Comparison of ENCODE assay signal across 8 mouse cellular contexts in the genomic region with DNA sequence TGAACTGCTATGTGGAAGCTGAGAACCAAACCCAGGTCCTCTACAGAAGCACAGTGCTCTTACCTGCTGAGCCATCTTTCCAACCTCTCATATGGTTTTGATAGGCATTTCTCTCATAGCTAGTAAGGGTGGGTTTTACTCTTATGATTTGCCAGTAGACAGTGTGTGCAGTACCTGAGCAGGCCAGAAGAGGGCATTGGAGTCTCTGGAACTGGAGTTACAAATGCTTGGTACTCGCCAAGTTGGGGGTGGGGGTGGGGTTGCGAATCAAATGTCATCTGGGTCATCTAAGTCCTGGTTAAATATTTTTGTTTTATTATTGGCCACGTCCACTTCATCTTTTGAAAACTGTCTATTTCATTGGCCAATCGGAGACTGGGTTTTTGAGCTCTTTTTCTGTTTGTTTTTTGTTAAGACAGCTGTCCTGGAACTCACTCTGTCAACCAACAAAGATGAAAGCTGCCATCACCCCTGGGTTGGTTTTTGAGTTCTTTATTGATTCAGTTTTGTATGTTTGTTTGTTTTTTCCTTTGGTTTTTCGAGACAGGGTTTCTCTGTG. TPM values are rescaled to one million over a fixed set of nuclear protein-coding genes. Genes with fewer than 3 reads are reported as not detected.
DNase-seq lines count a peak whose midpoint lies in the region; ATAC-seq lines count a peak whose summit lies in the region.

No protein-coding gene starts in this region.

- H3K9me3 ChIP-seq in embryonic facial prominence, embryonic 11.5 days (replicated peaks; ENCODE audit: control insufficient read depth, low read length) = no peaks in the 10 kb centered on the region
- H3K9me3 ChIP-seq in neural tube, embryonic 11.5 days (ENCODE audit: control insufficient read depth, low read length) = no peaks in the 10 kb centered on the region

- H3K4me1 ChIP-seq in embryonic facial prominence, embryonic 11.5 days (ENCODE audit: control insufficient read depth, insufficient read depth, low read length) = no peaks in the 10 kb centered on the region
- H3K4me1 ChIP-seq in neural tube, embryonic 11.5 days (ENCODE audit: control insufficient read depth, insufficient read depth, low read length) = peaks cover under 1% of the 10 kb centered on the region; the same call in 1 of the 2 replicates

- intact Hi-C loops in heart, postnatal 25 days (cut with DNase I) = loop anchor here (5.0 kb wide), 2 partner anchors 50 to 75 kb away; no protein-coding TSS in a partner anchor

- H3K9ac ChIP-seq in embryonic facial prominence, embryonic 11.5 days (replicated peaks; ENCODE audit: low read length) = no peak overlapping the region
- no peak overlapping the region for H3K9ac ChIP-seq in neural tube, embryonic 11.5 days (ENCODE audit: low read length)

- peak; percentile 55 for DNase-seq in heart, adult 8-10 months (ENCODE audit: low spot score)
- DNase-seq in heart, postnatal 25 days (ENCODE audit: low spot score) = no peak
- DNase-seq in B cell, adult 2 months = peak; percentile 85 to 86
- peak; percentile 82 for DNase-seq in R1 (ENCODE audit: low read depth, low spot score)
- DNase-seq in embryonic facial prominence, embryonic 11.5 days (ENCODE audit: low spot score) = peak; percentile 68
- peak; percentile 57 to 87 for DNase-seq in layer of hippocampus, postnatal 25 days (ENCODE audit: extremely low spot score in 1 of 2, low spot score in 1 of 2)
- DNase-seq in neural tube, embryonic 11.5 days (ENCODE audit: low spot score) = peak; percentile 37
- DNase-seq in ovary, adult 18-20 months (ENCODE audit: low spot score) = no peak

- no peak overlapping the region for H3K4me2 ChIP-seq in embryonic facial prominence, embryonic 11.5 days (ENCODE audit: low read depth, low read length)
- no peak overlapping the region for H3K4me2 ChIP-seq in neural tube, embryonic 11.5 days (ENCODE audit: low read depth)

- peaks cover 12% of the 10 kb centered on the region for H3K36me3 ChIP-seq in embryonic facial prominence, embryonic 11.5 days (replicated peaks; ENCODE audit: control insufficient read depth, insufficient read depth, low read depth, low read length)
- H3K36me3 ChIP-seq in neural tube, embryonic 11.5 days (ENCODE audit: control insufficient read depth, insufficient read depth, low read length) = peaks cover 18% of the 10 kb centered on the region

- H3K27ac ChIP-seq in embryonic facial prominence, embryonic 11.5 days (replicated peaks; ENCODE audit: low read depth, low read length) = no peak overlapping the region
- no peak overlapping the region for H3K27ac ChIP-seq in neural tube, embryonic 11.5 days (ENCODE audit: low read depth, low read length)

- no peaks in the 10 kb centered on the region for H3K27me3 ChIP-seq in embryonic facial prominence, embryonic 11.5 days (ENCODE audit: control insufficient read depth, insufficient read depth, low read length)
- no peaks in the 10 kb centered on the region for H3K27me3 ChIP-seq in neural tube, embryonic 11.5 days (ENCODE audit: control insufficient read depth, insufficient read depth, low read length)

- ATAC-seq in embryonic facial prominence, embryonic 11.5 days (replicated peaks; ENCODE audit: insufficient number of reproducible peaks, low FRiP score, low TSS enrichment, low read depth) = no peak
- no peak for ATAC-seq in neural tube, embryonic 11.5 days (ENCODE audit: insufficient read depth, low FRiP score, low TSS enrichment)

- 60% methylated on average over 5 of the region's 5 CpGs for WGBS in embryonic facial prominence, embryonic 11.5 days
- 67% methylated on average over 5 of the region's 5 CpGs for WGBS in neural tube, embryonic 11.5 days

- H3K4me3 ChIP-seq in embryonic facial prominence, embryonic 11.5 days (ENCODE audit: low read depth, low read length) = no peak overlapping the region
- H3K4me3 ChIP-seq in neural tube, embryonic 11.5 days (ENCODE audit: low read depth, low read length) = no peak overlapping the region

RNA-seq across cellular contexts. Expression of a gene that starts 21.9 kb away (rescaled TPM):
- 10 to 100 TPM; 11.8 to 14.2 (median 12.6) TPM for total RNA-seq in heart, adult 8-10 months (2022)
- 10 to 100 TPM; 10.2 to 10.6 TPM for total RNA-seq in heart, postnatal 25 days (2021)
- 7.2 and 9.0 TPM in 2 replicates for polyA plus RNA-seq in embryonic facial prominence, embryonic 11.5 days (2014; fragmentation: Nextera tagmentation; extraction: Ambion mirVana)
- total RNA-seq in layer of hippocampus, postnatal 25 days (2021) = 10 to 100 TPM; 11.9 to 14.8 TPM
- 11.1 and 13.4 TPM in 2 replicates for polyA plus RNA-seq in neural tube, embryonic 11.5 days (2014; fragmentation: Nextera tagmentation; extraction: Ambion mirVana)

RNA-seq across cellular contexts. Expression of a gene that starts 22.0 kb away (rescaled TPM):
- total RNA-seq in heart, adult 8-10 months (2022) = 1,000 to 10,000 TPM in 2 of 4 experiments, 100 to 1,000 TPM in 2; 839 to 1,234 (median 1,027) TPM
- total RNA-seq in heart, postnatal 25 days (2021) = 1,000 to 10,000 TPM in 1 of 2 experiments, 100 to 1,000 TPM in 1; 907 to 1,197 TPM
- polyA plus RNA-seq in embryonic facial prominence, embryonic 11.5 days (2014; fragmentation: Nextera tagmentation; extraction: Ambion mirVana) = 1,016 and 1,055 TPM in 2 replicates
- total RNA-seq in layer of hippocampus, postnatal 25 days (2021) = 100 to 1,000 TPM; 775 to 848 TPM
- 1,090 and 1,143 TPM in 2 replicates for polyA plus RNA-seq in neural tube, embryonic 11.5 days (2014; fragmentation: Nextera tagmentation; extraction: Ambion mirVana)

RNA-seq across cellular contexts. Expression of a gene that starts 22.9 kb away (rescaled TPM):
- total RNA-seq in heart, adult 8-10 months (2022) = not detected
- total RNA-seq in heart, postnatal 25 days (2021) = under 1 TPM in 1 of 2 experiments, not detected in 1; 0.22 TPM
- polyA plus RNA-seq in embryonic facial prominence, embryonic 11.5 days (2014; fragmentation: Nextera tagmentation; extraction: Ambion mirVana) = not detected in 2 replicates
- total RNA-seq in layer of hippocampus, postnatal 25 days (2021) = under 1 TPM in 1 of 2 experiments, not detected in 1; 0.37 TPM
- polyA plus RNA-seq in neural tube, embryonic 11.5 days (2014; fragmentation: Nextera tagmentation; extraction: Ambion mirVana) = 0.46 TPM in 1 of 2 replicates, not detected in the other

RNA-seq across cellular contexts. Expression of a gene that starts 29.3 kb away (rescaled TPM):
- 10 to 100 TPM; 44.4 to 61.8 (median 45.5) TPM for total RNA-seq in heart, adult 8-10 months (2022)
- total RNA-seq in heart, postnatal 25 days (2021) = 10 to 100 TPM; 49.0 to 57.6 TPM
- 26.3 and 29.2 TPM in 2 replicates for polyA plus RNA-seq in embryonic facial prominence, embryonic 11.5 days (2014; fragmentation: Nextera tagmentation; extraction: Ambion mirVana)
- total RNA-seq in layer of hippocampus, postnatal 25 days (2021) = 100 to 1,000 TPM; 101 to 109 TPM
- polyA plus RNA-seq in neural tube, embryonic 11.5 days (2014; fragmentation: Nextera tagmentation; extraction: Ambion mirVana) = 33.7 and 38.0 TPM in 2 replicates

Comparison
In these comparisons a context has a peak if more than half of its experiments do, and no peak if none do; other contexts are left out.
1. DNase-seq: peak in heart, adult 8-10 months (single experiment), B cell, adult 2 months (2 of 2), R1 (single experiment), embryonic facial prominence, embryonic 11.5 days (single experiment), layer of hippocampus, postnatal 25 days (2 of 2) and neural tube, embryonic 11.5 days (single experiment); none in heart, postnatal 25 days (single experiment) and ovary, adult 18-20 months (single experiment).